Mouse (Mus musculus): ENCODE data around the gene Psmg1. TPM values are rescaled to one million over a fixed set of nuclear protein-coding genes. Genes with fewer than 3 reads are reported as not detected.
A peak's percentile ranks its signal among the peaks of the same experiment; 100 is the strongest.

Psmg1 gene
- total and polyA plus RNA-seq, 3 experiments: 112 to 169 TPM; not detected in 1

DNA sequence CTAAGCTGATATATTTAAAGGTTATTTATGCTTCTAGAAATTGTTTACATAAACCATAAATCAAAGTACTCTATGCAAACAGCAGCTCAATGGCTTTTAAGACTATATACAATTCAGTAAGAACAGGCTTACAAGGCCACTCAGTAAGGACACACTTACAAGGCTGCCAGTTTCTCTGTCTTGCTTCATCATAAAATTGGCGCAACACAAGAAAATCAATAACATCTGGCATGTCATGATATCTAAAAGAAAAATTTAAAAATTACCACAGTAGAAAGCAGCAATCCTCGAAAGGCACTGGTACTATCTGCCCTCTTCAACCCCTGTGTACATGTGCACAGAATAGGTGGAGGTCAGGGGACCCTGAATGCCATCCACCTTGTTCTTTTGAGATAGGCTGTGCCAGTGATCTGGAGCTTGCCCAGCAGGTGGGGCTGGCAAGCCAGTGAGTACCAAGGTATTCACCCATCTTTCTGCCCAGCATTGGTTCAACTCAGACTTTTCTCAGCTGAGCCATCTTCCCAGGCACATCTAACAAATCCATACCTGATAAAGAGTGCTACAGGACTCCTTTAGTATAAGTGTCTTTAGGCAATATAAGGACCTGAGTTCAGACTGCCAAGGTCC, 39.8 kb upstream of the Psmg1 start:
- H3K27me3 ChIP-seq (ENCODE audit: control insufficient read depth in 1 of 2, insufficient read depth in 2 of 2, low read length in 2 of 2): no peaks in the 10 kb centered on the region

DNA sequence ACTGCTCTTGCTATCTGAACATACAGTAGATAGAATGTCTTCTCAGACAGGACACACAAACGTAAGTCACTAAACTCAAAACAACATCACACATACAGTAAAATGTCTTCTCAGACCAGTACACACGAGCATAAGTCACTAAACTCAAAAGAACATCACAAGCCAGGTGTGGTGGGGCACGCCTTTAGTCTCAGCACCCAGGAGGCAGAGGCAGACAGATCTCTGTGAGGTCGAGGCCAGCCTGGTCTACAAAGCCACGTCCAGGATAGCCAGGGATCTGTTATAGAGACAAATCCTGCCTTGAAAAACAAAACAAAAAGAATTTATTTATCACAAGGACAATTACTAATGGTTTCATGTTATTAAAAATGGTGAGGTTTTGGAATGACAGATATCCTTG, 35.5 kb upstream of the Psmg1 start:
- Histone ChIP-seq H3K36me3 (ENCODE audit: control insufficient read depth in 1 of 2, insufficient read depth in 2 of 2, low read length in 2 of 2) (peaks cover 0 to 2% of the 10 kb centered on the region in 2 experiments; a peak in 2 of 4 replicates), H3K27ac (ENCODE audit: control insufficient read depth, low read depth, low read length) (no peak overlapping the region), H3K4me3 (ENCODE audit: control insufficient read depth in 1 of 2, insufficient read depth in 1 of 2, low read depth in 2 of 2, low read length in 2 of 2) (no peak overlapping the region), H3K9ac (ENCODE audit: control insufficient read depth, low read depth, low read length, poor library complexity, severe bottlenecking) (no peak overlapping the region), H3K9me3 (replicated peaks; ENCODE audit: insufficient read depth, low read length) (no peaks in the 10 kb centered on the region), H3K79me2 (ENCODE audit: control insufficient read depth, insufficient read depth, low read length, poor library complexity) (no peaks in the 10 kb centered on the region), H3K27me3 (ENCODE audit: control insufficient read depth in 1 of 2, insufficient read depth in 2 of 2, low read length in 2 of 2) (no peaks in the 10 kb centered on the region), H3K4me1 (ENCODE audit: control insufficient read depth in 1 of 2, insufficient read depth in 2 of 2, low read length in 2 of 2) (no peaks in the 10 kb centered on the region)
- TF ChIP-seq MEF2A (IDR thresholded peaks at IDR 0.05; ENCODE audit: extremely low read depth, insufficient replicate concordance, low read depth, low read length, poor library complexity, severe bottlenecking): no peak
- no peak for TF ChIP-seq KAT2A (conservative IDR thresholded peaks at IDR 0.05; ENCODE audit: low read depth, low read length)
- TF ChIP-seq TBP (IDR thresholded peaks at IDR 0.05; ENCODE audit: low read depth, low read length): no peak
- no peak for TF ChIP-seq MXI1 (IDR thresholded peaks at IDR 0.05; ENCODE audit: low read depth, low read length)
- no peak for TF ChIP-seq POLR2AphosphoS2 (IDR thresholded peaks at IDR 0.05; ENCODE audit: low read length)
- DNase-seq (ENCODE audit: low read depth, low spot score): no peak

More for the DNA sequence above, 39.8 kb upstream of the Psmg1 start:
- DNase-seq (ENCODE audit: low read depth, low spot score): peak; percentile 13
- Histone ChIP-seq H3K27ac (ENCODE audit: control insufficient read depth, low read depth, low read length) (no peak overlapping the region), H3K36me3 (ENCODE audit: control insufficient read depth in 1 of 2, insufficient read depth in 2 of 2, low read length in 2 of 2) (peaks cover 9 to 19% of the 10 kb centered on the region in 2 experiments), H3K9me3 (replicated peaks; ENCODE audit: insufficient read depth, low read length) (no peaks in the 10 kb centered on the region), H3K9ac (ENCODE audit: control insufficient read depth, low read depth, low read length, poor library complexity, severe bottlenecking) (no peak overlapping the region), H3K79me2 (ENCODE audit: control insufficient read depth, insufficient read depth, low read length, poor library complexity) (no peaks in the 10 kb centered on the region), H3K4me3 (ENCODE audit: control insufficient read depth in 1 of 2, insufficient read depth in 1 of 2, low read depth in 2 of 2, low read length in 2 of 2) (no peak overlapping the region), H3K4me1 (ENCODE audit: control insufficient read depth in 1 of 2, insufficient read depth in 2 of 2, low read length in 2 of 2) (peaks cover 8 to 14% of the 10 kb centered on the region in 2 experiments)
- TF ChIP-seq CHD1 (IDR thresholded peaks at IDR 0.05; ENCODE audit: low read depth, low read length) (no peak), RAD21 (IDR thresholded peaks at IDR 0.05; ENCODE audit: low read depth, low read length) (peak; percentile 6), GATA1 (IDR thresholded peaks at IDR 0.05; ENCODE audit: low read depth, low read length) (no peak), POLR2A (IDR thresholded peaks at IDR 0.05; ENCODE audit: control insufficient read depth in 1 of 2, insufficient read depth in 1 of 2, low read depth in 1 of 2, low read length in 2 of 2, poor library complexity in 1 of 2) (no peak), ZKSCAN1 (IDR thresholded peaks at IDR 0.05; ENCODE audit: low read depth, low read length) (no peak), RCOR1 (IDR thresholded peaks at IDR 0.05; ENCODE audit: low read depth, low read length) (no peak), MYB (IDR thresholded peaks at IDR 0.05; ENCODE audit: low read depth, low read length) (no peak), CTCF (IDR thresholded peaks at IDR 0.05 in 2 of 3, conservative IDR thresholded peaks at IDR 0.05 in 1 of 3; ENCODE audit: control insufficient read depth in 1 of 3, insufficient read depth in 1 of 3, low read depth in 2 of 3, low read length in 3 of 3, poor library complexity in 1 of 3, severe bottlenecking in 1 of 3) (peak; percentile 20 to 29 (median 28); a peak in 4 of 6 replicates)

DNA sequence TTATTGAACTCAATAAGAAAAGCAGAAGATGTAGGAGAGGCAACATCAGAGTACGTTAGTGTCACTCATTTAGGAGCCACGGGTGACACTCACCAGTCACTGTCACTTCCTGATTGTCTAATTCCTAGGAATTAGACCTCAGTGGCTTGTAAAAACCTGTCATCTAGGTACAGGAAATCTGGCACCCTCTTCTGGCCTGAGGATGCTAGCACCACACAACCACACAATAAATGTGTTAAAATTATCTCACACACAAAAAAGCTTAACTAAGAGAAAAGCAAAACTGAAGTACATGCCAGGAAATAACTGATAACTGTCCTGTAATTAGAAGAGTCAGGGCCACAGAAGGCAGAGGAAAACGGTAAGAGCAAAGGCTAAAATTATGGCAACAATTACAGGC, 34.5 kb upstream of the Psmg1 start:
- TF ChIP-seq ZMIZ1 (IDR thresholded peaks at IDR 0.05; ENCODE audit: low read depth, low read length) (no peak), MYB (IDR thresholded peaks at IDR 0.05; ENCODE audit: low read depth, low read length) (no peak), POLR2AphosphoS2 (IDR thresholded peaks at IDR 0.05; ENCODE audit: low read length) (no peak), BHLHE40 (IDR thresholded peaks at IDR 0.05; ENCODE audit: borderline replicate concordance, low read depth, low read length) (no peak), MEF2A (IDR thresholded peaks at IDR 0.05; ENCODE audit: extremely low read depth, insufficient replicate concordance, low read depth, low read length, poor library complexity, severe bottlenecking) (no peak), MAFK (IDR thresholded peaks at IDR 0.05; ENCODE audit: borderline replicate concordance, low read depth, low read length) (no peak), EP300 (IDR thresholded peaks at IDR 0.05; ENCODE audit: low read depth in 1 of 2, low read length in 2 of 2) (no peak), SMC3 (IDR thresholded peaks at IDR 0.05; ENCODE audit: low read depth, low read length) (peak; percentile 14; the same call in 1 of the 2 replicates), ZKSCAN1 (IDR thresholded peaks at IDR 0.05; ENCODE audit: low read depth, low read length) (no peak), CTCF (IDR thresholded peaks at IDR 0.05 in 2 of 3, conservative IDR thresholded peaks at IDR 0.05 in 1 of 3; ENCODE audit: control insufficient read depth in 1 of 3, insufficient read depth in 1 of 3, low read depth in 2 of 3, low read length in 3 of 3, poor library complexity in 1 of 3, severe bottlenecking in 1 of 3) (peak in 1 of 3 experiments; percentile 42; a peak in 2 of 6 replicates)
- no peak overlapping the region for H3K27ac ChIP-seq (ENCODE audit: control insufficient read depth, low read depth, low read length)
- DNase-seq (ENCODE audit: low read depth, low spot score): peak; percentile 20
- no peak overlapping the region for H3K9ac ChIP-seq (ENCODE audit: control insufficient read depth, low read depth, low read length, poor library complexity, severe bottlenecking)
- H3K79me2 ChIP-seq (ENCODE audit: control insufficient read depth, insufficient read depth, low read length, poor library complexity): no peaks in the 10 kb centered on the region
- no peaks in the 10 kb centered on the region for H3K27me3 ChIP-seq (ENCODE audit: control insufficient read depth in 1 of 2, insufficient read depth in 2 of 2, low read length in 2 of 2)
- H3K4me1 ChIP-seq (ENCODE audit: control insufficient read depth in 1 of 2, insufficient read depth in 2 of 2, low read length in 2 of 2): no peaks in the 10 kb centered on the region
- peaks cover 0 to 5% of the 10 kb centered on the region in 2 experiments; a peak in 2 of 4 replicates for H3K36me3 ChIP-seq (ENCODE audit: control insufficient read depth in 1 of 2, insufficient read depth in 2 of 2, low read length in 2 of 2)
- no peak overlapping the region for H3K4me3 ChIP-seq (ENCODE audit: control insufficient read depth in 1 of 2, insufficient read depth in 1 of 2, low read depth in 2 of 2, low read length in 2 of 2)
- H3K9me3 ChIP-seq (replicated peaks; ENCODE audit: insufficient read depth, low read length): no peaks in the 10 kb centered on the region
